Mouse (Mus musculus) brain, embryonic 14.5 days (tissue): ENCODE measurements around the gene Narfl. TPM values are rescaled to one million over a fixed set of nuclear protein-coding genes. Genes with fewer than 3 reads are reported as not detected.
A peak's percentile ranks its signal among the peaks of the same experiment; 100 is the strongest.

Experiments used
- DNase-seq: peaks from one replicate; pipeline ENCODE4 v3.0.0-alpha.2; 2011; ENCODE audit warnings: low read depth
- CTCF ChIP-seq: fragments of 200-500 bp; IDR thresholded peaks from 2 replicates; pipeline ENCODE4 v1.5.1; 2012; ENCODE audit warnings: inconsistent platforms, mild to moderate bottlenecking, moderate library complexity, borderline replicate concordance; ENCODE audit not compliant: insufficient read depth, insufficient read length; ENCODE audit errors: extremely low read depth
- POLR2A ChIP-seq: fragments of 200-500 bp; IDR thresholded peaks from 2 replicates; pipeline ENCODE4 v1.6.1; 2012; ENCODE audit warnings: mild to moderate bottlenecking, inconsistent platforms, borderline replicate concordance; ENCODE audit not compliant: poor library complexity, insufficient read depth, insufficient read length, severe bottlenecking; ENCODE audit errors: extremely low read depth
- polyA plus RNA-seq: library from polyadenylated mRNA; depleted of rRNA; stranded (reverse); fragments of >200 nt; gene quantifications from 2 replicates; pipeline ENCODE4 v1.2.3, GENCODE M21; 2012; rRNA removed

The Narfl gene
- polyA plus RNA-seq, 1 experiment = 26.7 TPM

DNA sequence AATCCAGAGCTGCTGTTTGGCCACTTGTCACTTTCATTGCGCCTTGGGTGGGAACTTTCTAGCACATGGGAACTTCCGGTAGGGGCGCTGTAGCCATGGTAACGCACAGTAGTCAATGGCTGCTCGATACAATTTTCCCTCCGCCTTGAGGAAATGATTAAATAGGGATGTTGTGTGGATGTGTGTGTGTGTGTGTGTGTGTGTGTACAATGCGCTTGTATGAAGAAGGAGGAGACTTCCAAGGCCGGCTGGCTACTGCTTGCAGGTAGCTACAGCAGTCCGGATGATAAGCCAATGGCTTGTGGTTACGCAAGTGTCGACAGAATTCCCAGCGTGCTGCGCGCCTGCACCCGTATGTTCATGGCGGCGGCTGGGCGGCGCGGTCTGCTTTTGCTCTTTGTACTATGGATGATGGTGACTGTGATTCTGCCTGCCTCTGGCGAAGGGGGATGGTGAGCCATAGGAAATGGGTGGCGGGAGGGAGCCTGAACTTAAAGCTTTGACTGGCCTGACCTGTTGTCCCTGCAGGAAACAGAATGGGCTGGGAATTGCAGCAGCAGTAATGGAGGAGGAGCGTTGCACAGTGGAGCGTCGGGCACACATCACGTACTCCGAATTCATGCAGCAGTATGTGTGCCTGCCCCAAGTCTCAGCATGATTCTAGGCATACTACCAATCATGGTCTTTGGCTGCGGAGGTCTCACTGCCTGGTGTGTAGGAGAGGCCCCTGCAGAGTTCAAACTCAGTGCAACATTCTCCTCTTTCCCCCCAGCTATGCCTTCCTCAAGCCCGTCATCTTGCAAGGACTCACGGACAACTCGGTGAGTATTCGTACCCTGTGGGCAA lies 55.4 kb downstream of the Narfl start, which contains the start of gene Jmjd8:
Gene Jmjd8 (plus strand): TSS at position 156 of the 846 bp plus-strand sequence.
- DNase-seq = peak; percentile 96
- TF ChIP-seq CTCF = peak; percentile 65; the same call in 1 of the 2 replicates
- peak; percentile 54; the same call in 1 of the 2 replicates for TF ChIP-seq POLR2A

DNA sequence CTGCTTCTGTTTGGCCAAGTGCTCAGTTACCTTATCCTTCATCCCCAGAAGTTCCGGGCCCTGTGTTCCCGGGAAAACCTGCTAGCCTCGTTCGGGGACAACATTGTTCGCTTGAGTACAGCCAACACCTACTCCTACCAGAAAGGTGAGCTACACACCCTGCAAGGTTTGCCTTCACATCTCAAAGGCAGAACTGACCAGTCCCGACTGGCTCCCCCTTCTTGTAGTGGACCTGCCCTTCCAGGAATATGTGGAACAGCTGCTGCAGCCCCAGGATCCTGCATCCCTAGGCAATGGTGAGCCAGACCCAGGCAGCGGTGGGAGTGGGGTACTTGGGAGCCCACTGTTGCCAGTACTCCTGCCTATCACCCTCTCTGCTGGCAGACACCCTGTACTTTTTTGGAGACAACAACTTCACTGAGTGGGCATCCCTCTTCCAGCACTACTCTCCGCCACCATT lies 56.0 kb downstream of the Narfl start:
- DNase-seq = no peak
- no peak for TF ChIP-seq CTCF

DNA sequence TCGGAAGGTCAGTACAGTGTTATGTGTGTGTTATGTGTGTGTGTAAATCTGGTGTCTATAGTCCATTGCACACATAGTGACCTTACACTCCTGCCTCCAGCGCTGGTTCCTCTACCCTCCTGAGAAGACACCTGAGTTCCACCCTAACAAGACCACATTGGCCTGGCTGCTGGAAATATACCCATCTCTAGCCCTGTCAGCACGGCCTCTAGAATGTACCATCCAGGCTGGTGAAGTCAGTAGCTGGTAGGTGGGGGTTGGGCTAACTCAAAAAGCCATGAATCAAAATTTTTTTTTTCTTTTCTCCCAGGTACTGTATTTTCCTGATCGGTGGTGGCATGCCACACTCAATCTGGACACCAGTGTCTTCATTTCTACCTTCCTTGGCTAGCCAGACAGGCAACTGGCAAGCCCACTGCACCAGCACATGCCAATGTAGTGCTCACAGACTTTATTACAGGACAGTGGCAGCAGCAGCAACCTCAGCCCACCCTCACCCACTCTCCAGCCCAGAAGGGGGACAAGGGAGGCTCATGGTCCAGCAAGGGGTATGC lies 56.7 kb downstream of the Narfl start:
- no peak for TF ChIP-seq CTCF
- no peak for TF ChIP-seq POLR2A
- no peak for DNase-seq

DNA sequence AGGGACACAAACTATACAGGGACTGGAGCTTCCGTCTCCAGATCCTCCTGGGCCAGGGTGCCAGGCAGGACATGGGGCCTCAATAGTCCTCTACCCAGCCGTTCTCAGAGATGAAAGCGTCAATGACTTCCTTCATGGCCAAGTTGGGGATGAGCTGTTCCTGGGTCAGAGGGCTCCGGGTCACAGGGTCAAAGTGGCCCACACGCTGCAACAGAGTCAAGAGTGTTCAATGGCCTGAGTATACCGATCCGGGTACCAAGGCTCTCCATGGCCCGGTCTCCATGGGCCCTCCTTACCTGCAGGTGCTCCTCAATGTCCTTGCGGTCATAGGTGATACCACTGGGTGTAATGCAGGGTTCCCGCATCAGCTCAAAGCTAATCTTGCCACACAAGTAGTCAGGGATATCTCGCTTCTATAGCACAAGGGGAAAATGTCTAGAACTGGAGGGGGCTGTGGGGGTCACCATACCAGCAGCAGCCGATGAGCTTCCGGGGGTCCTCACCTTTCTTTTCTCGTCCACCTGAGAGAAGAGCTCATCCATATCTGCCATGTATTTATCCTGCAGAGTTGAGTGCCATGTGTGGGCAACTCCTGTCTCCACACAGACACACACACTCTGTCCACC lies 57.3 kb downstream of the Narfl start:
- TF ChIP-seq CTCF = no peak
- TF ChIP-seq POLR2A = no peak
- no peak for DNase-seq

DNA sequence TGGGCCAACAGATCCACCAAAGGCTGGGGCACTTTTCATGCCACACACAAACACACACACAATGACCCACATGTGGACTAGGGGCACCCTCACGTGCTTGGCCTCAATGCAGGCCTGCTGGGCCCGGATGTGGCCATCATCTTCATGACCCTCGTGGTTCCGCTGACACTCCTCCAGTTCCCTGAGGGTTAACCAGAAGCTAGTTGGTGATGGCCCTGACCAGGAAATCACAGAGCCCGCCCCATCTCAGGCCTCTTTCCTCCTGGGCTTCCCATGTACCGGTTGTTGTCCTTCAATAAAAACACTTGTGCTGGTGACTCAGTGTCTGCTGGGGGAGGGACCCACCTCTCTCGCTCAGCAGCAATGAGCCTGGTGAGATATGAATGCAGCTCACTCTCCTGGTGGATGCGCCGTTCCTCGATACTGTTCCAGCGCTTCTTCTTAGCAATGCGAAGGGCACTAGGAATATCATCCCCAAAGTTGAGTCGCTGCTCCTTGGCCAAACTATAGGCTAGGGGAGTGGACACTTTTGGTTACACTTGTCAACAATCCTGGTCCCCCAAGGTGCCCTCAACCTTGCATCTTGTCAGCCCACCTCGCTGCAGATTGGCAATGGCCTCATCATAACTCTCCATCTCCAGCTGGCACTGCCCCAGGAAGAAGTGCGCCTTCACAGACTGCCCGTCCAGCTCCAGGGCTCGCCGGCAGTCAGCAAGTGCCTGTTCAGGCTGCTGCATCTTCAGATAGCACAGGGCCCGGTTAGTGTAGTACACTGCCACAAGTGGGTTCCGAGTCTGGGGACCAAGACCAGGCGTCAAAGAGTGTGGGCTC lies 58.1 kb downstream of the Narfl start:
- no peak for DNase-seq
- no peak for TF ChIP-seq POLR2A
- TF ChIP-seq CTCF = no peak

DNA sequence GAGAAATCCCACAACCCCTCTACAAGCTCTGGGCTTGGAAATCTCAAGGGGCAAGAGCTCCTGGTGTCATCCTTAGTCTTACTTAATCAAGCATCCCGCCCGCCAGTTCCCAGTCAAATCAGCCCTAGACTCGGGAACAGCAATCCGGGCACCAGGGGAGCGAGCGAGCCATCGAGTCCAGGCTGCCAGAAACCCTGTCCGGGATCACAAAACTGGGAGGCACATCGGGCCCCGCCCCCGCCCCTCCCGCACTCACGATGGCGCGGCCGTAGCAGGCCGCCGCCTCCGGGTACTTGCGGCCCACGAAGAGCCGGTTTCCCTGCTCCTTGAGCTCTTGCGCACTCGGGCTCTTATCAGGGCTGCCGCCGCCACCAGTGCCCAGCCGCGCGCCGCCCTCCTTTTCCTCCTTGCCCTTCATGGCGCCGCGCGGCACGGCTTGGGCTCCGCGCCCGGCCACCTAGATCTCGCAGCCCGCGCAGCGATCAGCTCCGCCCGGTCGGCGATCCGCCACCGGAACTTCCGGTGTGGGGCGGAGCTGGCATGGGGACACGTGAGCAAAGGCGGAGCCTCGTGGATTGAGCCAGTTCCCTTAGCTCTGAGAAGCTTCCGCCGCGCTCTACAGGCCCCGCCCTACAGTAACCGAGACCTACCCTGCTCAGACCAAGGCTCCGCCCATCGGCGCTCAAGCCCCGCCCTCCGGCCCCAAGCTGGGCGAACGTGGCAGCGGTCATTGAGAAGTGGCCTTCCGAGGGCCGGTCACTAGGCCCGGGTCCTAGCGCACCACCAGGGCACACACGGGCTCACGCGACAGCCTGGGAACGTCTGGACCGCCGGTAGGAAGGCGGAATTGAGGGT lies 59.1 kb downstream of the Narfl start:
- DNase-seq = peak; percentile 99
- peak; percentile 82 for TF ChIP-seq POLR2A
- TF ChIP-seq CTCF = no peak

Other genes starting within 250 kb of the Narfl start
- gene Sox8, start 203.1 kb upstream of the Narfl start, polyA plus RNA-seq = 17.6 and 17.9 TPM in 2 replicates
- 11.7 and 16.0 TPM in 2 replicates for gene Lmf1, start 194.7 kb upstream of the Narfl start, polyA plus RNA-seq
- gene Gng13, start 56.6 kb upstream of the Narfl start, polyA plus RNA-seq = 0.90 and 1.1 TPM in 2 replicates
- gene Chtf18, start 46.4 kb upstream of the Narfl start, polyA plus RNA-seq = 12.4 and 18.7 TPM in 2 replicates
- gene Rpusd1, start 46.1 kb upstream of the Narfl start, polyA plus RNA-seq = 43.2 and 59.4 TPM in 2 replicates
- gene Mslnl, start 37.7 kb upstream of the Narfl start, polyA plus RNA-seq = 0.09 TPM in 1 of 2 replicates, not detected in the other
- 0.07 and 0.19 TPM in 2 replicates for gene Msln, start 19.4 kb upstream of the Narfl start, polyA plus RNA-seq
- 167 and 268 TPM in 2 replicates for gene Haghl, start 11.9 kb downstream of the Narfl start, polyA plus RNA-seq
- gene Ccdc78, start 12.8 kb downstream of the Narfl start, polyA plus RNA-seq = 0.08 and 0.11 TPM in 2 replicates
- 93.9 and 145 TPM in 2 replicates for gene Fam173a, start 19.1 kb downstream of the Narfl start, polyA plus RNA-seq
- 0.12 and 0.21 TPM in 2 replicates for gene AC134908.4, start 21.9 kb downstream of the Narfl start, polyA plus RNA-seq
- gene Metrn, start 23.4 kb downstream of the Narfl start, polyA plus RNA-seq = 107 and 109 TPM in 2 replicates
- 91.8 and 101 TPM in 2 replicates for gene Fbxl16, start 35.3 kb downstream of the Narfl start, polyA plus RNA-seq
- gene Wdr24, start 49.9 kb downstream of the Narfl start, polyA plus RNA-seq = 47.0 and 57.5 TPM in 2 replicates
- gene Jmjd8, start 55.1 kb downstream of the Narfl start, polyA plus RNA-seq = 80.0 and 93.6 TPM in 2 replicates
- gene Stub1, start 59.6 kb downstream of the Narfl start, polyA plus RNA-seq = 252 and 308 TPM in 2 replicates
- 56.2 and 67.3 TPM in 2 replicates for gene Rhbdl1, start 63.5 kb downstream of the Narfl start, polyA plus RNA-seq
- 26.6 and 40.8 TPM in 2 replicates for gene Gm20683, start 68.0 kb downstream of the Narfl start, polyA plus RNA-seq
- 88.4 and 111 TPM in 2 replicates for gene Rhot2, start 71.1 kb downstream of the Narfl start, polyA plus RNA-seq
- gene Wdr90, start 87.7 kb downstream of the Narfl start, polyA plus RNA-seq = 49.5 and 81.1 TPM in 2 replicates
- 11.7 and 14.8 TPM in 2 replicates for gene Mcrip2, start 95.0 kb downstream of the Narfl start, polyA plus RNA-seq
- gene Mettl26, start 101.3 kb downstream of the Narfl start, polyA plus RNA-seq = 71.4 and 89.5 TPM in 2 replicates
- gene Wfikkn1, start 107.1 kb downstream of the Narfl start, polyA plus RNA-seq = 0.66 and 0.90 TPM in 2 replicates
- 88.3 and 98.8 TPM in 2 replicates for gene Rab40c, start 146.0 kb downstream of the Narfl start, polyA plus RNA-seq
- 117 and 126 TPM in 2 replicates for gene Pigq, start 171.2 kb downstream of the Narfl start, polyA plus RNA-seq
- gene Nhlrc4, start 171.2 kb downstream of the Narfl start, polyA plus RNA-seq = 0.08 and 0.56 TPM in 2 replicates
- 0.66 and 1.0 TPM in 2 replicates for gene A930017K11Rik, start 178.8 kb downstream of the Narfl start, polyA plus RNA-seq
- 50.4 and 50.5 TPM in 2 replicates for gene Capn15, start 212.0 kb downstream of the Narfl start, polyA plus RNA-seq